Mouse (Mus musculus): Measurements from ENCODE around the gene Arhgap40. TPM values are rescaled to one million over a fixed set of nuclear protein-coding genes. Genes with fewer than 3 reads are reported as not detected.

The Arhgap40 gene
- 0.14 and 0.46 TPM in 2 replicates for total RNA-seq (2014; rRNA removed)
- polyA plus RNA-seq (2015; fragmentation: Nextera tagmentation; extraction: Ambion mirVana), result 0.41 and 0.58 TPM in 2 replicates

DNA sequence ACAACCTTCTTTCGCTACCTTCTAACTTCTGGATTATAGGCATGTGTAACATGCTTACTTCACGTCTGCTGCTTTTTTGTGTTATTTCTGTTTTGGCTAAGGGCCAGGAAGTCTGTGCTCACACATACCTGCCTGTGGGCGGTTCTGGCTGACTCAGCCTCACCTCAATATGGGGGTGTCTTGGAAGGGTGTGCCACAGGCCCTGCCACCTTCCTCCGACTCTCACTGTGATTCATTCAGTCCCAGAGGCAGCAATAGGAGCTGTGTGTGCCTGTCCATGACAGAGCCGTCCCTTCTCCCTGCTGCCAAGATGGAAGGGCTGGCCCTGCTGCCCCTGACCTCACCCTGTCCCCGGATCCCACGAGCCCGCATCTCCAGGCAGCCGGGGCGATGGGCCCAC, at the start of gene Arhgap40:
TSS of gene Arhgap40 (plus strand) at position 269 of the 400 bp plus-strand sequence.
- no peaks in the 10 kb centered on the region for H3K36me3 ChIP-seq (ENCODE audit: insufficient read depth)
- H3K27me3 ChIP-seq (ENCODE audit: insufficient read depth, low read length), result no peaks in the 10 kb centered on the region
- H3K4me3 ChIP-seq (ENCODE audit: low read depth, low read length), result no peak within 1 kb of the TSS
- no peak within 1 kb of the TSS for H3K4me2 ChIP-seq (ENCODE audit: low read depth)
- H3K4me1 ChIP-seq (ENCODE audit: insufficient read depth), result no peaks in the 10 kb centered on the region
- 84% methylated on average over 10 of the region's 10 CpGs for WGBS
- H3K27ac ChIP-seq (ENCODE audit: low read depth, low read length), result no peak within 1 kb of the TSS
- H3K9me3 ChIP-seq (ENCODE audit: low read length), result no peaks in the 10 kb centered on the region
- DNase-seq, result no peak
- TF ChIP-seq CTCF (IDR thresholded peaks at IDR 0.05; ENCODE audit: low read depth), result no peak
- ATAC-seq, result no peak
- H3K9ac ChIP-seq, result no peak within 1 kb of the TSS

DNA sequence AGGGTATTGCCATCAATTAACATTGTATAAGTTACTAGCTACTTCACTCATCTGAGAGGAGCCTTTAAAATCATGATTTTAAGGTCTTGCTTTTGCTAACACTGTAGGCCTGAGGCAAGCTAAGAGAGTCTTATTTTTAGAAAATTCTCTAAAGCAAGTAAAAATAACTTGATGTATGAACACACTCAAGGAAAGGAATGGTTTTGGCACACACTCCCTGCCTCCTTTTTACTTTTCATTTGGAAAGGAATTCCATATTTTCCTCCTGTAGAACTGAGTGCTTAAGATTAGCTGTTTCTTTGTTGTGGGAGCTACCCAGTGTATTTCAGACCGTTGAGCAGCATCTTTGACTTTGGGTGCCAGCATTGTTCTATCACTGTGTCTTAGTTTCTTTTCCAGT, 38.4 kb upstream of the Arhgap40 start:
- H3K4me2 ChIP-seq (ENCODE audit: low read depth), result no peak overlapping the region
- H3K27ac ChIP-seq (ENCODE audit: low read depth, low read length), result no peak overlapping the region
- H3K4me3 ChIP-seq (ENCODE audit: low read depth, low read length), result no peak overlapping the region
- TF ChIP-seq CTCF (IDR thresholded peaks at IDR 0.05; ENCODE audit: low read depth), result no peak
- H3K9me3 ChIP-seq (ENCODE audit: low read length), result no peaks in the 10 kb centered on the region
- H3K36me3 ChIP-seq (ENCODE audit: insufficient read depth), result peaks cover 49% of the 10 kb centered on the region
- ATAC-seq, result no peak
- no peak for DNase-seq
- no peak overlapping the region for H3K9ac ChIP-seq
- 88% methylated on average over 1 of the region's 1 CpGs for WGBS
- no peaks in the 10 kb centered on the region for H3K27me3 ChIP-seq (ENCODE audit: insufficient read depth, low read length)
- H3K4me1 ChIP-seq (ENCODE audit: insufficient read depth), result no peaks in the 10 kb centered on the region

DNA sequence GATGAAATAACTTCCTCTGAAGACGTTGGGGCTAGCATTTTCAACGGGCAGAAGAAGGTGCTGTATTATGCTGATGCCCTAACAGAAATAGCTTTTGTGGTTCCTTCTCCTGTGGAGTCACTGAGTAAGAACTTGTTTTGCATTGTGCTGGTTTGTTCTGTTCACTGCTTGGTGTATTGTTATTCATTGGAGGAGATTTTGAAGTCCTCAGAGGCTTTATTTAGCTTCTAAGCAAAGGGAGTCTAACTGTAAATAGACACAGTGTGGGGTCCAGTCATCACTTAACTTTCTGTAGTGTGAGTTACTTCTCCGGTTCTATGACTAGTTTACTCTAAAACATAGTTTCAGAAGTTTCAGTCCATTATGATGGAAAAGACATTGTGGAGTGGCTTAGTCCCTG, 35.0 kb upstream of the Arhgap40 start:
- Histone ChIP-seq H3K4me1 (ENCODE audit: insufficient read depth) (no peaks in the 10 kb centered on the region), H3K9me3 (ENCODE audit: low read length) (no peaks in the 10 kb centered on the region), H3K4me3 (ENCODE audit: low read depth, low read length) (no peak overlapping the region), H3K27me3 (ENCODE audit: insufficient read depth, low read length) (no peaks in the 10 kb centered on the region), H3K36me3 (ENCODE audit: insufficient read depth) (peaks cover 62% of the 10 kb centered on the region), H3K27ac (ENCODE audit: low read depth, low read length) (no peak overlapping the region), H3K9ac (no peak overlapping the region), H3K4me2 (ENCODE audit: low read depth) (no peak overlapping the region)
- DNase-seq (no peak), ATAC-seq (no peak)
- 72% methylated on average over 3 of the region's 3 CpGs for WGBS
- no peak for TF ChIP-seq CTCF (IDR thresholded peaks at IDR 0.05; ENCODE audit: low read depth)

GRCm38 (mm10) chr2:158498457-158498856, 14.1 kb upstream of the Arhgap40 start:
- Histone ChIP-seq H3K4me2 (ENCODE audit: low read depth) (no peak overlapping the region), H3K4me1 (ENCODE audit: insufficient read depth) (no peaks in the 10 kb centered on the region), H3K27me3 (ENCODE audit: insufficient read depth, low read length) (no peaks in the 10 kb centered on the region), H3K9me3 (ENCODE audit: low read length) (no peaks in the 10 kb centered on the region), H3K36me3 (ENCODE audit: insufficient read depth) (peaks cover 40% of the 10 kb centered on the region), H3K9ac (no peak overlapping the region), H3K27ac (ENCODE audit: low read depth, low read length) (no peak overlapping the region), H3K4me3 (ENCODE audit: low read depth, low read length) (no peak overlapping the region)
- DNase-seq (no peak), ATAC-seq (no peak)
- TF ChIP-seq CTCF (IDR thresholded peaks at IDR 0.05; ENCODE audit: low read depth), result no peak
- WGBS, result 85% methylated on average over 5 of the region's 5 CpGs

GRCm38 (mm10) chr2:158501836-158502812, 10.5 kb upstream of the Arhgap40 start, which contains the start of gene Adig:
TSS of gene Adig (plus strand) at chr2:158502612.
- WGBS, result 79% methylated on average over 11 of the region's 11 CpGs
- ATAC-seq, result no peak

DNA sequence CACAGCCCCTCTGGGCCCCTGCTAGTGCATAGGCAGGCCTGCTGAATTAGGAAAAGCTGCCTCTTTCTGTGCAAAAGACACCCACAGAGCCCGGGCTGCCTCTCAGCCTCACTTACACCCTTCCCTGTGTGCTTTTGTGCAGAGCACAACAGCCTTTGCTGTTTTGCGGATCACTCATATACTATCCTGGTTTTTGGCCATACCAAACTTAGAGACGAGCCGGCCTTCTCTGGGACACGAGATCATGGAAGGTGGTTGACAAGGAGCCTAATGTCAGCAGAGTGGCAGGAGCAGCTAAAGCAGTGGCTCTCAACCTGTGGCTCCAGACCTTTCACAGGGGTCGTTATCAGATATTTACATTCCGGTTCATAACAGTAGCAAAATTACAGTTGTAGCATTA, 9.4 kb upstream of the Arhgap40 start:
- Histone ChIP-seq H3K27ac (ENCODE audit: low read depth, low read length) (no peak overlapping the region), H3K9ac (no peak overlapping the region), H3K27me3 (ENCODE audit: insufficient read depth, low read length) (no peaks in the 10 kb centered on the region), H3K4me2 (ENCODE audit: low read depth) (no peak overlapping the region), H3K4me3 (ENCODE audit: low read depth, low read length) (no peak overlapping the region), H3K4me1 (ENCODE audit: insufficient read depth) (no peaks in the 10 kb centered on the region), H3K9me3 (ENCODE audit: low read length) (no peaks in the 10 kb centered on the region), H3K36me3 (ENCODE audit: insufficient read depth) (peaks cover 11% of the 10 kb centered on the region)
- ATAC-seq (no peak), DNase-seq (no peak)
- WGBS, result 81% methylated on average over 7 of the region's 7 CpGs
- TF ChIP-seq CTCF (IDR thresholded peaks at IDR 0.05; ENCODE audit: low read depth), result no peak

More at GRCm38 (mm10) chr2:158501836-158502812, 10.5 kb upstream of the Arhgap40 start, which contains the start of gene Adig:
- Histone ChIP-seq H3K4me2 (ENCODE audit: low read depth) (no peak within 1 kb of the TSS), H3K36me3 (ENCODE audit: insufficient read depth) (peaks cover 14% of the 10 kb centered on the region), H3K27ac (ENCODE audit: low read depth, low read length) (no peak within 1 kb of the TSS), H3K9me3 (ENCODE audit: low read length) (no peaks in the 10 kb centered on the region), H3K4me1 (ENCODE audit: insufficient read depth) (no peaks in the 10 kb centered on the region), H3K27me3 (ENCODE audit: insufficient read depth, low read length) (no peaks in the 10 kb centered on the region), H3K9ac (no peak within 1 kb of the TSS), H3K4me3 (ENCODE audit: low read depth, low read length) (no peak within 1 kb of the TSS)
- DNase-seq, result no peak
- TF ChIP-seq CTCF (IDR thresholded peaks at IDR 0.05; ENCODE audit: low read depth), result no peak

DNA sequence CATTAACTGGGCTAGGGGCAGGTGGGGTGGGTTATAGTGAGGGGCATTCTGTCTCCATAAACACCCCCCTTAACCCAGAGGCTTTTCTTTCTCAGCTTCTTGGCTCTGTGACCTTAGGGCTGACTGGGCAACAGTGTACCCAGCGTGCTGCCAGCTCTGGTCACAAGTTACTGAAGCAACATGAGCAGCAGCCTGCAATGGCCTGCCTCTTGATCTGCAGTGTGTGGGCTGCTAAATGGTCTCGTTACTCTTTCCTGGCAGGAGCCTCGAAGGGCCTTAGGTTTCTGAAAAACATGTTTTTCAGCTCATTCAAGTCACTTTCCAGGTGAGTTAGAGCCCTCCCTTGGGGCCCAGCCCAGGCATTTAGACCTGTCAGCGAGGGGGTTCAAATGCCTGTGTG, 8.9 kb upstream of the Arhgap40 start:
- WGBS, result 66% methylated on average over 4 of the region's 4 CpGs
- Histone ChIP-seq H3K27ac (ENCODE audit: low read depth, low read length) (no peak overlapping the region), H3K36me3 (ENCODE audit: insufficient read depth) (peaks cover 7% of the 10 kb centered on the region), H3K4me2 (ENCODE audit: low read depth) (no peak overlapping the region), H3K4me1 (ENCODE audit: insufficient read depth) (no peaks in the 10 kb centered on the region), H3K9ac (no peak overlapping the region), H3K9me3 (ENCODE audit: low read length) (no peaks in the 10 kb centered on the region), H3K27me3 (ENCODE audit: insufficient read depth, low read length) (no peaks in the 10 kb centered on the region), H3K4me3 (ENCODE audit: low read depth, low read length) (no peak overlapping the region)
- TF ChIP-seq CTCF (IDR thresholded peaks at IDR 0.05; ENCODE audit: low read depth), result no peak
- DNase-seq, result no peak
- ATAC-seq, result no peak
